Mouse (Mus musculus): ENCODE results near the gene Rsu1. TPM values are rescaled to one million over a fixed set of nuclear protein-coding genes. Genes with fewer than 3 reads are reported as not detected.
A peak's percentile ranks its signal among the peaks of the same experiment; 100 is the strongest.

The Rsu1 gene
- total RNA-seq (2015) (121 and 131 TPM in 2 replicates), total RNA-seq (2017) (182 and 188 TPM in 2 replicates)

DNA sequence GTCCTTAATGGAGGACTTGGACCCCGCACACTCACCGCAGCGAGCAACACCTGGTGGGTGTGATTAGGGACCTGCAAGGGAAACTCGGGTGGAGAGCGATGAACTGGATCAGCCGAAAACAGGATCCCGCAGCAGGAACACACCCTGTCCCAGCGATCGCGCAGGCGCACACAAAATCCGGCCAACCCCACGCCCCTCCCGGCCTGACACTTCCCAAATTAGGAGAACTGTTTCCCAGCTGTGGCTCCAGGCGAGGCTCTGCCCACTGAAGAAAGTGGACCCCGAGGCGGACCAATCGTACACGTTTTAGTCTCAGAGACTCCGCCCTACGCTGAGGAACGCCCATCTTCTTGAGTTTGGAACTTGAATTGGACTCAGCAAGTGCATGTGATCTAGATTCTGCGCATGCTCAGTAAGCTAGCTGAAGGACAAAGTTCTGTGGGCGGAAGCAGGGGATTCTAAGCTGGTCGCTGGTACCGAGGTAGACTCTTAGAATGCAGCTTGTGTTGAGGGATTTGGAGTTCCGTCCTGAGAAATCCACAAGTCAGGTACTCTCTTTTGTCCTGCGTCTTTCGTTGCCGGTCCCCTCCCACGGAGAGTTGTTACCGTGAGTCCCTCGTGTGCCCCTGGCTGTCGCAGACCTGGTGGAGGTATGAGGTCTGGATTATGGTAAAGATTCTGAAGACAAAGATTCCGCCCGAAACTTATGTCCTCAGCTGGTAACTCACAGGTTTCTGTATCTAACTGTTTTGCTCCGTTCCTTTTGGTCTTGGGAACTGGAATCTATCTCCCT is at the start of gene Rsu1:
TSS of gene Rsu1 (minus strand) at position 251 of the 793 bp plus-strand sequence.
- peak; percentile 91 for ATAC-seq (ENCODE audit: poor library complexity, severe bottlenecking)

DNA sequence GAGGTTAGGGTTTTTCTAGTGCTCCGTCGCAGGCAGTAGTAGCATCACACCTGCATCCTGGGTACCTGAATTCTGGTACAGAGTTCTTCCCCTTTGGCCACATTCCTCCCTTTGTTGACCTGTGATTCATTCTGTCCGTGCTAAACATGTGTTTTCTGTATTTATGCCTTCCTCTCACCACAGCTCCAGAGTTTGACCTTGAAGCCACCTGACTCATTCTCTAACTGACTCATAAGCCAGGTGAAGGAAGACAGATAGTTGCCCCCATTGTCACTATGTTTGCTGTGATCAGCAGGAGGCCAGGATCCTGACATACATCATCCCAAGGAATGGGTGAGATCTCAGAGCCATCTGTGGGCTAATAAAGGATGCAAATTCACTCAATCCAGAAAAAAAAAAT is 32.2 kb upstream of the Rsu1 start:
- ATAC-seq (ENCODE audit: poor library complexity, severe bottlenecking): no peak

DNA sequence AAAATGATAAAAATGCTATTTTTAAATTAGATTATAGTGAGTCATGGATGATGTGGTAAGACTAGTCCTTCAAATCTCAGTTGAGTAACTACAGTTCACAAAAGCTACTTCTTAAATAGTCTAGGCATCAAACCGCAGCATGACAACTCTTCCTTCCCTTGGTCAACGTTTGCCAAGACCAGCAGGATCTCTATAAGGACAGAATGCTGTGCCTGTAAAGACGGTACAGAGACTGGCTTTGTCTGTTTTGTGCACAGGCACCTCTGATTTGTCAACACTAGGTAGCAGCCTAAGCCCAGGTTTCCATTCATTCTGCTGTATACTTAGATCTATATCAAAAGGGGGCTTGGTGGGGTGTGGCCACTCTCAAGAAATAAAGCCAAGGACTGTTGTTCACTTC is 27.8 kb upstream of the Rsu1 start:
- peak; percentile 78 for ATAC-seq (ENCODE audit: poor library complexity, severe bottlenecking)

DNA sequence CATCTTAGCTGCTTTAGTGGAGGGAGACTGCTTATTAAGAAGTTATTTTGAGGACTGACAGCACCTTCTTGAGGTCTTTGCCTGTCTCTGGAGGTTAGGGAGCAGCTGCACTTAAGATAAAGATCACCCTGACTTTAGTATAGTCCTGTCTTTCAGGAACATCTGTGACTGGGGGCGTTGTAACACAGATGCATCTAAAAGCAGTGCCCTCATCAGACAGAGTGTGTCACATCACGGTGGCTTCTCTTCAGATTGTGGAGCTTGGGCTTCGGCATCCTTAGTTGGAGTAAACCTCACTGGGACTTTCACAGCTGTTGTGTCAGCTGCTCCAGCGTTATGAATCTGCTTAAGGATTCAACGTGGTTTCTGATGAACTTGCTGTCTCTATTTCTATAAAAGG is 26.5 kb upstream of the Rsu1 start:
- no peak for ATAC-seq (ENCODE audit: poor library complexity, severe bottlenecking)

DNA sequence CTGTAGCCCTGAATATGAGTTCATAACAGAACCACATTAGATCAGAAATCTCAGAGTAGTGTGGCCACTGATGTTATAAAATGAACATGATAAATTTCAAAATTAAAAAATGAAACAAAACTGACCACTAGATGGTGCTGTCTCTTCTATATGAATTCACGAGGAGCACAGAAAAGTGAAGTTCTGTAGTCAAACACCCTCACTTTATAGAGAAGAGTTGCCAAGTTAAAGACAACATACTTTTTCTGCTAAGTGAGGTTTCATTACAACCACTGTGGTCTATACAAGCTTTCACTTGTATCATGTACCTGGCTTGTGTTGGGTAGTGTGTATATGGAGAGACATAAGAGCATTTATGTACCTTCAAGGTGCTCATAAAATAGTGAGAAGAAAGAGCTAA is 19.4 kb upstream of the Rsu1 start:
- peak; percentile 71 for ATAC-seq (ENCODE audit: poor library complexity, severe bottlenecking)

DNA sequence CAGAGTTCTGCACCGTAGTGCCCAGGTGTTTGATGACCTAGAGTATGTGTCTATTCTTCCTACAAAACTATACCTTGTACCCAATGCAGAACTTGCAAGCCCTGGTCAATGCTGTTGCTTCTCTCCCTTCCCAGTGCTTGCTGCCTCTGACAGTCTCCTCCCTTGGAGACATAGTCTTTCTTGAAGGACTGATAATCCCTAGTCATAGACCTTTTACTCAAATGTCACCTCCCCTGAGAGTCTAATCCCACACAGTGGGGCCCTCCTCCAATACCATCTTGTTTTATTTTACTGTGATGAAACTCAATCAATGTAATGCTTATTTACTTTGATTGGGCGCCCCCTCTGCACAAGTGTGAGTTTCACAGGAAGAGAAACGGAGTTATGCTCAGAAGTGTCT is 18.9 kb upstream of the Rsu1 start:
- no peak for ATAC-seq (ENCODE audit: poor library complexity, severe bottlenecking)

DNA sequence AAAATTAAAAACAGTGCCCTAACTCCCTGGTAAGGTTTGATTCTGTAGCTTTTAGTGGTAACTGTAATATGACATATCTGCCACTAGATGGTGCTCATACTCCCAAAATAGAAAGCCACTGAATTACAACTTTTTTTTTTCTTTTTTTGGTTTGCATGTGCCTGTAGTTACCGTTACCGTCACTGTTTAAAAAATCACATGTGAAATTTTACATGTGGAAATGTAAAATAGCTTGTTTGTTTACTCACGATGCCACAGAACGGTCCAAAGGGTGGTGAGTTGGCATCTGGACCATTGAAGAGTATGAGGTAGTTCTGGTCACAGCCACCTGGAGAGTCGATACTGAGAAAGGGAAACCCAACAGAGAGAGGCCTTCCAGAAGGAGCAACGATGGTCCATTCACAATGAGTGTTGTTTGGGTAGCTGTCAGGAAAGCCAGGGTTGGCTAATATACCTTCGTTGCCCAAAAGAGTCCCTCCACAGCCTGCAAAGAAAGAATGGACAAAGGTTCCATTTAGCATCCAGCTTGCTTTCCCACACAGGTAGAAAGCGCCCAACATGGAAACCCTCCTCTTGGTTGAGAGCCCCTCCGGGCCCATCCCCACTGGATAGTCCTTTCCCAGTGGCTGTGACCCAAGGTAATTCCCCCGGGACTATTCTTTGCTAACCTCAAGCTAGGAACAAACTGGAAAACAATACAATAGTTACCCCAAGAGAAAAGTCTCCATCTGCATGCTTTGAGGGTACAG is 7.1 kb upstream of the Rsu1 start:
- ATAC-seq (ENCODE audit: poor library complexity, severe bottlenecking): peak; percentile 77

DNA sequence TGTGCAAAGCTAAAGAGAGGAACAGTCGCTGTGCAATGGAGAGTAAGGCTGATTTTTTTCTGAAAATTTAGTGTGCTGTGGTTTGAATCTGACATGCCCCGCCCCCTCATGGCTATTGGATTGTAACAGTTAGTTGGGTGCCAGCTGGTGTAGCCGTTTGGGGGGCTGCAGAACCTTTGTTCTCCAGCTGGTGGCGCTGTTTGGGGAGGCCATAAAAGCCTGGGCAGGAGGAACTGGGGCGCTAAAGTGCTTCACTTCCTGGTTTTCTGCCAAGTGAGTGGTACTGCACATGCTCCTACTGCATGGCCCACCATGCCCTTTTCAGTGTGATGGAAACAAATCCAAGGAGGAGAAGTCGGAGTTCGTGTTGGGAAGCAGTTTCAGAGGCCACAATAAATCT is 4.7 kb upstream of the Rsu1 start:
- no peak for ATAC-seq (ENCODE audit: poor library complexity, severe bottlenecking)

DNA sequence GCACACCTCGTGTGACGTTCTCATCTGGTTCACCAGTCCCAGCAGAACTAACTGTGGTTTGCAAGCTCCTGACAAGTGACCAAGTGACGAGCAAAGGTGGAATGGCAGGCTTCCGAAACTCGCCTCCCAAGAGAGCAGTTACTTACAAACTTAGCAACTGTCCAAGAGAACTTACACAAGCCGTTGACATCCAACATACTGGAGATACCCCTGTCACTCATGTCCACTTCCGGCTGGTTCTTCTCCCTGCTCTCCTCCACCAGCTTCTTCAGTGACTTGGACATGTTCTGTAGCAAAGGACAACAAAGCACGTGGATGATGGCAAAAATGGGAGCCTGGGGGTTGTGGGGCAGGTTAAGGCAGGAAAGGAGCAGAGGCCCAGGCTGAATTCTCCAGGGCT is 479 bp downstream of the Rsu1 start:
- ATAC-seq (ENCODE audit: poor library complexity, severe bottlenecking): peak; percentile 16

DNA sequence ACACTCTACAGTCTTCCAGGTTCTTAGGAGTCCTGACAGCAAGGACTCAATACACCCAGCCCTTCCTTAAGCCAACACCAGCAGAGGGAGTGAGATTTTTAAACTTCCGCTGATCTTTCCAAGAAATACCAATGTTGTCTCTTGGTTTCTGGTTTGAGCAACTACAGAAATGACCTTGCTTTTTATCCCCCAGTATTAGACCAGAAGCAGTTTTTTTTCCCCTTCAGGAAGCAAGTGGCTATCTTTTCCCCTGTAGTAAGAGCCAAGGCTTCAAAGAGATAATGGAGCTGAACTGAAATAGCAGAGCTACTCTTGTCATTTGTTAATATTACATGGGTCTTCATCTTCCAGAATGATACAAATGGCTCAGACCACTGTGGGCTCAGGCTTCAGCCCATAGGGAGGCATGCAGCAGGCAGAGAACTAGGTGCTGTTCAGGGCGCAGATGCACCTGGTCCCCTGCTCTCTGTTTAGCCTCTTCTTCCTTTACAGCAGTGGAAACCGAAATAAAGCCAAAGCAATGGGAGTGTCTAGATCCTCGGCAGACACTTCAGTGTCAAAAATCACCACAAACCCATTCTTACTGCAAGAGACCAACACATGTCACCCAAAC is 2.4 kb downstream of the Rsu1 start:
- ATAC-seq (ENCODE audit: poor library complexity, severe bottlenecking): no peak

DNA sequence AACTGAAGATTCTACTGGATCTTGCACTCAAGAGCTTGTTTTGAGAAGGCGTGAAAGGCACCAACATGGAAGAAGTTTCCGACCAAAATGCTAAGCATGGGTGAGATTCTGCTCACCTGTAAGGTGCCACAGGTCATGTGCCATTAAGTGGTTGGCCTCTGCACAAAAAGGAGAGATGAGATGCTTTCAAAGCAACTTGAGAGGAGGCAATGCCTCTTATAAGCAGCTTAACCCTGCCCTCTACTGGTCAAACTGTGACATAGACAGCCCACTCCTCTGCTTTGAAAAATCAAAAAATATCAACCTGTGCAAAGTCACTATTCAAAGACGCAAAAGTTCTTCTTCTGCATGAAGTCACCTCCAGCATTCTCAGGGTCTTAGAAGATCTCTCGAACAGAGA is 6.3 kb downstream of the Rsu1 start:
- peak; percentile 81 for ATAC-seq (ENCODE audit: poor library complexity, severe bottlenecking)

DNA sequence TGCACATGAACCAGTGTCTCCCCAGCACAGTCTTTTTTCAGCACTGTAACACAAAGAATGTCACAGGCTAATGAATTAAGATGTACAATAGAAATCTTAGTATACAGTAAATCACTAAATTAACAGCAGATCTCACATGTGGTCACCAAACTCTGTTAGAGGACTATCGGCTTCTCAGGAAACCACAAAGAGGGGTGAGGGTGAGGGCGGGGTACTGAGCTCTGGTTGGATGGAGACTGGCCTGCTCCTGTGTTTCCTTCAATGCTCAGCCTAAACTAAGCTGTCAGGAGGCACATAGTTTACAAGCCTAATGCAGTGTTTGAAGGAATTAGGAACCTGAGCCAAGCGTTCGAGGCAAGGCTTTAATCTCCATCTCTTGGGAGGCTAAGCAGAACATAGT is 8.1 kb downstream of the Rsu1 start:
- ATAC-seq (ENCODE audit: poor library complexity, severe bottlenecking): no peak

DNA sequence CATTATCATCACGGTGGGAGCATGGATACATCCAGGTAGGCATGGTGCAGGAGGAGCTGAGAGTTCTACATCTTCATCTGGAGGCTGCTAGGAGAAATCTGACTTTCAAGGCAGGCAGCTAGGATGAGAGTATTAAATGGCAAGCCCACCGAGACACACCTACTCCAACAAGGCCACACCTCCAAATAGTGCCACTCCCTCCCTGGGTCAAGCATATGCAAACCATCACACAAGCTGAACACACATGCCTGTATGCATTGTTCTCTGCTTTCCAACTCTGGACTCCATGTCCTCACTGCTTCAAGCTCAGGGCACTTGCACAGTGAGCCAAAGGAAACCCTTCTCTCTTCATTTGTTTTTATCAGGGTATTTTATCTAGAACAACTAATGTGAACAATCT is 12.6 kb downstream of the Rsu1 start:
- ATAC-seq (ENCODE audit: poor library complexity, severe bottlenecking): no peak

DNA sequence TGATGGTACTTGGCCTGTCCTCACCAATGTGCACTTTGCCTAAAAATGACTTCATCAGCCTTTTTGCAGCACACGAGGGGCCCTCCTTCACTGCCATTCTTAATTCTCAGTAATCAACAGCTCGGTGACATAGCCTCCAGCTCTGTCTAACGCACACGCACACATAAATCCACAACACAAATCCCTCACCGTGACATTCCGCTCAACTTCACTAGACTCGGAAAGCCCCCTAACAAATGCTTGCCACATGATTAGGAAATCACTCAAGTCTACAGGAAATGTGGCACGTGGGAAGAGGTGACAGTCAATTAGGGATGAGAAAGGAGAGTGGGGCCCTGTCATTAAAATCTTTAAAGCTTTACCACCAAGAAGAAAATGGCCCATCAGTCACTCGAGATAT is 30.5 kb downstream of the Rsu1 start:
- no peak for ATAC-seq (ENCODE audit: poor library complexity, severe bottlenecking)

DNA sequence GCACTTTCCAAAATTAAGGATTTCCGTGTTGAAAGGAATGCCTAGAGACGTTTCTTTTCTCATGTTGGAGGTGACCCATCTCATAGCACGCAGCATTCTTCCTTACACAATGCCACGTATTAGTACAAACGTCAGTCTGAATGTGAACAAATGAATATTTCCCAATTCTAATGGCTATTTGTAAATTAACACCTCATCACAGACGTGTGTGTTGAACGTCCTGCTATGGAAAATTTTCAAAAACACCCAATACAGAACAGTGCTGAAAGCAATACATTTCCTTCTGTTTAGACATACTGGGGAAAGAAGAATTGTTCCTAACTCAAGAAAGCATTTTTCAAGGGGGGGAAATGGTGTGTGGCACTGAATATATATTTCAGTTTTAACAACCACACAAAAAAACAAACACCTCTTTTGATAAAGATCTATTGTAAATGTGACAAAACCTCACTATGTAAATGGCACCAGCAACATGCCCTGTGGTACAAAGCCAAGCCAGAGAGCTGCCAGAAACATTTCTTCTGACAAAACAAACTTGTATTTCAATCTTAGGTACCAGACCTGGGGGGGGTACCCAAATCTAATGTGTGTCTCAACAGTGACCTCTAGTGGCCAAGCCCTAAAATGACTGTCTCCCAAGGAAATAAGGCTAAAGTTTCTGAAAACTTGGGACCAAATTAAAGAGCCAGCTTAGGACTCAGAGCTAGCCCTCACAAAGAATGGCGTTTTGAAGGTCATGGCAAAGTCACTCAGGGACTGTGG is 33.9 kb downstream of the Rsu1 start:
- peak; percentile 77 for ATAC-seq (ENCODE audit: poor library complexity, severe bottlenecking)

DNA sequence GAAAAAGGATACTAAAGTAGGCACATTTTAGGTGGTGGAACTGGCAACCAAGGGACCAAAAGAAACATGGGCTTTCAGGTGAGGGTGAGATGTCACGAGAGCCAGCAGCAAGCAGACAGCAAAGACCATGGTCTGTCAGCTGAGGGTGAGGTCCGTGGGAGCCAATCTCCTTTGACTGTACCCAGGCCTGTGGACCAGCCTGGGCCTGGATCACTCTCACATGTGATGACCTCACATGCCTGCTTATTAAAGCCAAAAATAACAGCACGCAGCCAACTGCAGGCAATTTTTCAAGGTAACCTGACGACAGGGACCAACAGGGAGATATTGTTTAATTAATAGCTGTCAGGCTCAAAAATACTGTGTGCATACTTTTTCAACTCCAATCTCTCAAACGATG is 35.5 kb downstream of the Rsu1 start:
- no peak for ATAC-seq (ENCODE audit: poor library complexity, severe bottlenecking)

DNA sequence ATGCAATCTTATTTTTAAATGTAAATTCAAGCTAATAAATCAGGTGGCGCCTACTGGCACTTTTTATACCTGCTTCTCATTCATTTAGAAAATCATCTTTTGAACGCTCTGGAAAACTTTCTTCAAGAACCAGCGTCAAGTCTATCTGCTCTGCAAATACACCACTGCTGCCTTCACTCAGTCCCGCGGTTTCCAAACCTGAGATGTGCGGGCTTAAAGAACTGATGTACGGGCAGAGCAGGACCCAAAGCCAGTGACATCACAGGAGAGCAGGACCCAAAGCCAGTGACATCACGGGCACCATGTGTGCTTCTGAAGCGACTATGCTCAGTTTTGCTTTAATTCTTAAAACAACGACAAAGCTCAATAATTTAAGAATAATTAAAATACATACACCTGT is 36.4 kb downstream of the Rsu1 start:
- ATAC-seq (ENCODE audit: poor library complexity, severe bottlenecking): no peak

DNA sequence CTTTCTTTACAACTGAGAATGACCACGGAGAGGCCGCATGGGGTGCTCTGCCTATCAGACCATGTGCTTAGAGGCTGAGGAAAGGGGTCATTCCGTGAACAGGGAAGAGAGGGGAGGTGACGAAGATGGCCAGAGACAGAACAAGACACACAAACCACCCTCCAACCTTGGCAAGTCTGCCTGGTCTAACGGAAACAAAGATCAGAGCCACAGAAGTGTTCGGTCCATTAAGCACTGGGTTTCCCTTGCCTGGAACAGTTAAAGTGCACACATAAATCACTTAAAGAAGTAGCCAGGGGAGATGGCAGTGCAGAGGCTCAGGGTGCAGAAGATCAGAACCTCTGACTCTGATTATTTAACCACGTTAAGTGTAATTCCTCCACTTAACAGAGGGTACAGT is 37.3 kb downstream of the Rsu1 start:
- ATAC-seq (ENCODE audit: poor library complexity, severe bottlenecking): no peak

DNA sequence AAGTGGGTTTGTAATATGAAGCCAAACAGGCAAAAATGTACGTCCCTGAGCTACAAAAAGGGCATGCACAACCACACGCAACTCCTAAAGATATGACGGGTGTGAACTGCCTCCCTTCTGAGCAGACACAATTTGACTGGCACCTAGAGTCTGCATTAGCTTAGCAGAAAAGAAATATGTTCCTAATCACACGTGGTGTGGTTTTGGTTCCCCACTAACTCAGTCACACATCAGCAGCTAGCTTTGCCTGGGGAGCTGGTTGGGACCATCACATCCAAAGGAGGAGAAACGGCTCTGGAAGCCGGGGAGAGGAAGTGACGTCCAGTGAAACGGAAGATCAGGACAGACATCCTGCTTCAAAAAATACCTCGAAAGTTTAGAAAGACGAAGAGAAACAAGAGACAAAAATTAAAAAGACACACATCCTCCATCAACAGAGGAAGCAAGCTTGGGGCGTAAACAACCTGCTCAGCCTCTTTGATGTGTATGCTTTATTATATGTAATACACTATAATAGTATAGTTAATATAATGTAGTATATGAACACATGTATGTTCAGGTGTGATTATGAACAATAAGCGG is 37.9 kb downstream of the Rsu1 start:
- peak; percentile 35; the same call in 1 of the 2 replicates for ATAC-seq (ENCODE audit: poor library complexity, severe bottlenecking)

DNA sequence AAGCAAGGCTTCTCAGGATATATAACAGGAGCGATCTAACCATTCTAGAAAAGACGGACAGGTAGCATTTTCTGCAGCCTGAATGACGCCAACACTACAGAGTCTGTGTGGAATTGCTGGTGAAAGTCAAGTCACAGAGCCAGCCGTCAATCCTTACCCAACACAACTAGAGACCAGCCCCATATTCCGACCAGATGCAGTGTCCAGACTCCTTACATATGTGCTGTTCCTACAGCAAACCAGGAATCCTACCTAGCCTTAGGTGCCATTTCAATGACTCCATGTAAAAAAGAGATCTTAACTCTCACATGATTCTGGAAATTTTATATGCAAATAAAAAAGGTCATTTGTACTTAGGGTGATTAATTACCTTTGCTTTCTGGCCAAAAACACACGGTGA is 38.9 kb downstream of the Rsu1 start:
- ATAC-seq (ENCODE audit: poor library complexity, severe bottlenecking): no peak

DNA sequence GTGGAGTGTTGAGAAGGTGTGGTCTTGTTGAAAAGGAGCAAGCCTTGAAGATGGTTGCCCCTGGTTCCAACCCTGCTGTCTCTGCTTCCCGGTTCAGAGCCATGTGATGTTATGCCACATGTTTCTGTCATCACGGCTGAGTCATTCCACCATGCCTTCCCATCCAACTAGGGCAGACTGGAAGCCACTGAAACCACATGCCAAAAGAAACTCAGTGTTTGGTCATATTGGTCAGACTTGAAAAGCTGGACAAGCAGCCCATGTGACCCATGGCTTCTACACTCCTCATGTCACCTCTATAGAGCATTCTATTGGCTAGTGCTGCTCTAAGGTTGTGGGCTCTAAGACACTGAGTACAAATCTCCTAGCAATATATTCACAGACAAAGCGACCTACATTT is 41.5 kb downstream of the Rsu1 start:
- ATAC-seq (ENCODE audit: poor library complexity, severe bottlenecking): no peak
